Mouse (Mus musculus) myocyte (in vitro differentiated cells): ENCODE results near the gene Gm7951. TPM values are rescaled to one million over a fixed set of nuclear protein-coding genes. Genes with fewer than 3 reads are reported as not detected.
"Not testable (repeated sequence)": the region's sequence is repeated elsewhere in the genome, so short reads cannot be mapped to it uniquely, and the experiment has no call there.

Source experiments
- H3K27me3 ChIP-seq: one replicate; pipeline ENCODE4 v1.6.1; 2011; ENCODE audit not compliant: control insufficient read depth, insufficient read depth, insufficient read length
- H3K36me3 ChIP-seq: one replicate; pipeline ENCODE4 v1.6.1; 2011; ENCODE audit not compliant: control insufficient read depth, insufficient read depth
- H3K4me2 ChIP-seq: one replicate; pipeline ENCODE4 v1.6.1; 2011; ENCODE audit warnings: low read depth, control low read depth
- H3K4me3 ChIP-seq: one replicate; pipeline ENCODE4 v1.5.1; 2011; ENCODE audit warnings: mild to moderate bottlenecking, control low read depth, moderate library complexity
- H3K79me2 ChIP-seq: one replicate; pipeline ENCODE4 v1.6.1; 2011; ENCODE audit not compliant: control insufficient read depth, insufficient read depth
- H3ac ChIP-seq: one replicate; pipeline ENCODE4 v1.6.1; 2011; ENCODE audit not compliant: control insufficient read depth, insufficient read length
- polyA plus RNA-seq: library from polyadenylated mRNA; unstranded; fragments of >200 nt; fragmentation: generic; extraction: Trizol; gene quantifications from one replicate; pipeline ENCODE4 v1.2.1, GENCODE M21; 2012; ENCODE audit warnings: missing spikeins

Gene Gm7951
- polyA plus RNA-seq, result not detected

- not testable (repeated sequence) for H3ac ChIP-seq, H3K79me2 ChIP-seq, H3K27me3 ChIP-seq, H3K4me3 ChIP-seq, H3K4me2 ChIP-seq, H3K36me3 ChIP-seq
Observed at GRCm38 (mm10) chr14:42117269-42117668, at the start of gene Gm7951. Gm7951 (minus strand) TSS chr14:42117369.

GRCm38 (mm10) chr14:42162522-42162921 lies 45.4 kb upstream of the Gm7951 start, which contains the start of gene Gm17027:
Gm17027 (minus strand) TSS chr14:42162622.
- not testable (repeated sequence) for H3K79me2 ChIP-seq, H3K4me2 ChIP-seq, H3K27me3 ChIP-seq, H3ac ChIP-seq, H3K36me3 ChIP-seq, H3K4me3 ChIP-seq

- H3K27me3 ChIP-seq, H3ac ChIP-seq, H3K4me3 ChIP-seq, H3K79me2 ChIP-seq, H3K4me2 ChIP-seq, H3K36me3 ChIP-seq: not testable (repeated sequence)
Observed at GRCm38 (mm10) chr14:42134571-42134970, 17.4 kb upstream of the Gm7951 start.

- not testable (repeated sequence) for H3K36me3 ChIP-seq, H3K27me3 ChIP-seq, H3K4me2 ChIP-seq, H3K79me2 ChIP-seq, H3ac ChIP-seq, H3K4me3 ChIP-seq
Observed at GRCm38 (mm10) chr14:42133806-42134205, 16.6 kb upstream of the Gm7951 start.

Other genes with a start within 250 kb of the Gm7951 start
- gene Gm7980, start 210.1 kb downstream of the Gm7951 start, polyA plus RNA-seq, result not detected
- gene 1700049E17Rik1, start 192.4 kb downstream of the Gm7951 start, polyA plus RNA-seq, result not detected
- gene 1700024B05Rik, start 173.4 kb downstream of the Gm7951 start, polyA plus RNA-seq, result not detected
- gene Gm6401, start 149.4 kb downstream of the Gm7951 start, polyA plus RNA-seq, result not detected
- gene Gm3543, start 134.0 kb downstream of the Gm7951 start, polyA plus RNA-seq, result not detected
- not detected for gene Gm17027, start 45.3 kb upstream of the Gm7951 start, polyA plus RNA-seq
- gene Gm3573, start 73.4 kb upstream of the Gm7951 start, polyA plus RNA-seq, result not detected
- not detected for gene Gm17026, start 142.7 kb upstream of the Gm7951 start, polyA plus RNA-seq
- not detected for gene Gm9611, start 180.0 kb upstream of the Gm7951 start, polyA plus RNA-seq
- gene Gm7995, start 192.8 kb upstream of the Gm7951 start, polyA plus RNA-seq, result not detected